Mouse (Mus musculus): ENCODE measurements at regions not wholly inside any gene's neighbourhood (a gene's known extent, or its start where the extent isn't known, plus 50 kb on each side); places are given as distances from the start of the nearest gene placed in this dataset.
"Not testable (repeated sequence)": the region's sequence is repeated elsewhere in the genome, so short reads cannot be mapped to it uniquely, and the experiment has no call there.

DNA sequence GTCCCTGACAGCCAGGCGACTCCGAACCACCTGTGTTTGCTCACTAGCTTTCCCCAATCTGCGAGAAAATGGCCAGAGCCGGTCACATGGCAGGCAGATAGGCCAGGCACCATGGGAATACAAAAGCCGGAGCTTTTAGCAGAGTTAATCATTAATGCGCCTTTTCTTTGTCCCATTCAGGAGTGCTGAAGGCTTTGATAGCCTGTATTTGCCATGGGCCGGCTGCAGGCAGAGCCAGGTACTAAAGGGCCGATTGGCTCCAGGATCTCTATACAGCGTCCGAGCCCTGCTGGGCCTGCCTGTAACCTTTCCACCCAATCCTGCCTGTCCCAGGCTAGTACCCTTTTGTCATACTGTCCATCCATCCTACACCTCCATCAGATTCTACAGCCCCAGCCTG, 78.1 kb downstream of the Foxa2 start:
- Histone ChIP-seq H3K9ac (ENCODE audit: low read depth, low read length) (no peak overlapping the region), H3K4me2 (ENCODE audit: low read depth, low read length) (no peak overlapping the region), H3K4me1 (ENCODE audit: control insufficient read depth, insufficient read depth, low read length) (no peaks in the 10 kb centered on the region), H3K27me3 (replicated peaks; ENCODE audit: control insufficient read depth, insufficient read depth, low read length) (no peaks in the 10 kb centered on the region), H3K36me3 (ENCODE audit: control insufficient read depth, insufficient read depth, low read length) (no peaks in the 10 kb centered on the region), H3K9me3 (ENCODE audit: control insufficient read depth, low read length) (no peaks in the 10 kb centered on the region), H3K27ac (replicated peaks; ENCODE audit: low read depth, low read length) (no peak overlapping the region), H3K4me3 (ENCODE audit: low read depth, low read length) (no peak overlapping the region)
- ATAC-seq (ENCODE audit: low read depth) (no peak), DNase-seq (ENCODE audit: low spot score) (no peak)
- WGBS = 39% methylated on average over 10 of the region's 10 CpGs

- no peak overlapping the region for H3K27ac ChIP-seq (replicated peaks; ENCODE audit: low read depth, low read length)
- H3K4me1 ChIP-seq (ENCODE audit: control insufficient read depth, insufficient read depth, low read length) = no peaks in the 10 kb centered on the region
- no peak overlapping the region for H3K4me3 ChIP-seq (ENCODE audit: low read depth, low read length)
- H3K4me2 ChIP-seq (ENCODE audit: low read depth, low read length) = no peak overlapping the region
- 65% methylated on average over 9 of the region's 9 CpGs for WGBS
- no peak overlapping the region for H3K9ac ChIP-seq (ENCODE audit: low read depth, low read length)
- DNase-seq (ENCODE audit: low spot score) = no peak
- no peak for ATAC-seq (ENCODE audit: low read depth)
- no peaks in the 10 kb centered on the region for H3K9me3 ChIP-seq (ENCODE audit: control insufficient read depth, low read length)
- H3K36me3 ChIP-seq (ENCODE audit: control insufficient read depth, insufficient read depth, low read length) = no peaks in the 10 kb centered on the region
- H3K27me3 ChIP-seq (replicated peaks; ENCODE audit: control insufficient read depth, insufficient read depth, low read length) = no peaks in the 10 kb centered on the region
These were observed 78.8 kb downstream of the Foxa2 start for GRCm38 (mm10) chr2:147967829-147968529.

- H3K4me3 ChIP-seq (ENCODE audit: low read depth, low read length); H3K4me2 ChIP-seq (ENCODE audit: low read depth, low read length); ATAC-seq (ENCODE audit: low read depth); H3K4me1 ChIP-seq (ENCODE audit: control insufficient read depth, insufficient read depth, low read length); H3K27me3 ChIP-seq (replicated peaks; ENCODE audit: control insufficient read depth, insufficient read depth, low read length); DNase-seq (ENCODE audit: low spot score); H3K27ac ChIP-seq (replicated peaks; ENCODE audit: low read depth, low read length); H3K9ac ChIP-seq (ENCODE audit: low read depth, low read length); H3K9me3 ChIP-seq (ENCODE audit: control insufficient read depth, low read length); H3K36me3 ChIP-seq (ENCODE audit: control insufficient read depth, insufficient read depth, low read length): not testable (repeated sequence)
- WGBS = 92% methylated on average over 1 of the region's 1 CpGs
These were observed 83.5 kb downstream of the Foxa2 start for GRCm38 (mm10) chr2:147963284-147963683.

GRCm38 (mm10) chr2:147961633-147962032, 85.1 kb downstream of the Foxa2 start:
- Histone ChIP-seq H3K9me3 (ENCODE audit: control insufficient read depth, low read length) (no peaks in the 10 kb centered on the region), H3K4me1 (ENCODE audit: control insufficient read depth, insufficient read depth, low read length) (no peaks in the 10 kb centered on the region), H3K9ac (ENCODE audit: low read depth, low read length) (no peak overlapping the region), H3K4me2 (ENCODE audit: low read depth, low read length) (no peak overlapping the region), H3K4me3 (ENCODE audit: low read depth, low read length) (no peak overlapping the region), H3K27me3 (replicated peaks; ENCODE audit: control insufficient read depth, insufficient read depth, low read length) (no peaks in the 10 kb centered on the region), H3K27ac (replicated peaks; ENCODE audit: low read depth, low read length) (no peak overlapping the region), H3K36me3 (ENCODE audit: control insufficient read depth, insufficient read depth, low read length) (no peaks in the 10 kb centered on the region)
- WGBS = 47% methylated on average over 6 of the region's 6 CpGs
- no peak for DNase-seq (ENCODE audit: low spot score)
- ATAC-seq (ENCODE audit: low read depth) = no peak

DNA sequence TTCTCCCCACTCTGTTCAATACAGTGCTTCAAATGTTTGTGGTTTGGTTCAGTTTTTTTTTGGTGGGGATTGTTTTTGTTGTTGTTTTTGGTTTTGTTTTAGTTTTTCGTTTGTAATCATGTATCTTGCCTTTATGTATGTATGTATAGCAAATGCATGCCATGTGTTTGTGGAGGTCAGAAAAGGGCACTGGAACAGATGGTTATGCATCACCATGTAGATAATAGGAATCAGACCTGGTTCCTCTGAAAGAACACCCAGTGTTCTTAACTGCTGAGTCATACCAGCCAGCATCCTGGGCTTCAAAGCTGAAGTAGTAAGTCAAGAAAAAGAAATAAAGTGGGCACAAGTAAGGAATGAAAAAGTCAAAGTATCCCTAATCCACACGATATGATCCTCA, 92.6 kb downstream of the Foxa2 start:
- H3K9me3 ChIP-seq (ENCODE audit: control insufficient read depth, low read length) = no peaks in the 10 kb centered on the region
- no peak overlapping the region for H3K4me3 ChIP-seq (ENCODE audit: low read depth, low read length)
- H3K27ac ChIP-seq (replicated peaks; ENCODE audit: low read depth, low read length) = no peak overlapping the region
- no peak overlapping the region for H3K4me2 ChIP-seq (ENCODE audit: low read depth, low read length)
- no peak overlapping the region for H3K9ac ChIP-seq (ENCODE audit: low read depth, low read length)
- H3K36me3 ChIP-seq (ENCODE audit: control insufficient read depth, insufficient read depth, low read length) = no peaks in the 10 kb centered on the region
- no peak for DNase-seq (ENCODE audit: low spot score)
- ATAC-seq (ENCODE audit: low read depth) = no peak
- H3K27me3 ChIP-seq (replicated peaks; ENCODE audit: control insufficient read depth, insufficient read depth, low read length) = no peaks in the 10 kb centered on the region
- no peaks in the 10 kb centered on the region for H3K4me1 ChIP-seq (ENCODE audit: control insufficient read depth, insufficient read depth, low read length)
- WGBS = 39% methylated on average over 2 of the region's 2 CpGs

DNA sequence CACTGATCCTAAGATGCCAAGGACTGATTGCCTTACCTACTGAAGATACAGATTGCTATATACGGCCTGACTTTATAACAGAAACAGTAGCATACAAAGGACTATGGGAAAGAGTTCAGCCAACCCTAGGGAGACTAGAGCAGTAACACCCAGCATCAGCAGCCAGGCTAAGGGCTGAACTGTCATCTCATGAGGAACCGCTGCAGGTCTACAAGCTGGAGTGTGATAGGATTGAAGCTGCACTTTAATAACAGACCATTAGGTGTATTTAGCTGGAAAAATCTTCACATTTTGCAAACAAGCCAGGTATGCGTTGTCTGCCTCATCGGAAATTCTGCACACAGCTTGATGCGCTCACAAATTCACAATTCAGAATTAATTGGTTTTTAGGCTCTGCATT, 95.5 kb downstream of the Foxa2 start:
- Histone ChIP-seq H3K9ac (ENCODE audit: low read depth, low read length) (no peak overlapping the region), H3K9me3 (ENCODE audit: control insufficient read depth, low read length) (no peaks in the 10 kb centered on the region), H3K27ac (replicated peaks; ENCODE audit: low read depth, low read length) (no peak overlapping the region), H3K36me3 (ENCODE audit: control insufficient read depth, insufficient read depth, low read length) (no peaks in the 10 kb centered on the region), H3K4me1 (ENCODE audit: control insufficient read depth, insufficient read depth, low read length) (no peaks in the 10 kb centered on the region), H3K27me3 (replicated peaks; ENCODE audit: control insufficient read depth, insufficient read depth, low read length) (no peaks in the 10 kb centered on the region), H3K4me2 (ENCODE audit: low read depth, low read length) (no peak overlapping the region), H3K4me3 (ENCODE audit: low read depth, low read length) (no peak overlapping the region)
- ATAC-seq (ENCODE audit: low read depth) = no peak
- 91% methylated on average over 5 of the region's 5 CpGs for WGBS
- no peak for DNase-seq (ENCODE audit: low spot score)

DNA sequence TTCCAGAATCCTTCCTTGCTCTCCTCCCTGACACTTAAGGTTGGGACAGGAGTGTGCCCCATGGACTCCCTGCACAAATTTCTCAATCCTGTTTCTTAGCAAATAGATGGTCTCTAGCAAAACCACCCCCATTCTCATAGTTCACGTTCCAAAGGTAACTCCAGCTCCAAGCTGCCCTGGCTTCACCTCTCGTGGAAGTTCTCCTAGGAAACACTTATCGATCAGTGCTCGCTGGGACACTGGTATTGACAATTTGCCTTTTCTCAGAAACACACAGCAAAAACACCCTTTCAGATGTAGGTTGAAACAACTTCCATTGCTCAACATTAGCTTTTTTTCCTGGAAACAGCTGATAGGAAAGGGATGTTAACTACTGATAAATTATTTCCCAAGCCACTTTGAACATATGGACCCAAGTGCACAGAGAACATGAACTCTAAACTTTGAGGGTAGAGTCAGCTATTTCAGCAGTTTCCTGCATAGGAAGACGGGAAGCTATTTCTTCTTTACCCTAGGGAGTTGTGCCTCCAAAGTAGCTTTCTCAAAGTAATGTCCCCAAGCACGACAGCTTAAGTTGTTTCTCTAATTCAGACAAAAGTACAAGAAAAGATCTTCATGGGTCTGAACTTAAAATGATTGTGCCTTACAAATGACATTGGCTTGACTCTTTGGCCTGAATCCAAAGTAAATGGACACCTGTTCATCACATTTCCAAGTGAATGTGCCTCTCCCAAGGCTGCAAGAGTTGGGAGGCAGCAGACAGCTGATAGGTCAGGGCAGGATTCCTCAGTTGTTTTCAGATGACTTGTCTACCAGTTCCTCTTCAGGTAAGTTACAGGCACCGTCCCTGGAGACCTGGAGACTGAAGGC, 102.4 kb downstream of the Foxa2 start:
- no peaks in the 10 kb centered on the region for H3K4me1 ChIP-seq (ENCODE audit: control insufficient read depth, insufficient read depth, low read length)
- no peaks in the 10 kb centered on the region for H3K36me3 ChIP-seq (ENCODE audit: control insufficient read depth, insufficient read depth, low read length)
- no peak overlapping the region for H3K4me3 ChIP-seq (ENCODE audit: low read depth, low read length)
- H3K27me3 ChIP-seq (replicated peaks; ENCODE audit: control insufficient read depth, insufficient read depth, low read length) = no peaks in the 10 kb centered on the region
- DNase-seq (ENCODE audit: low spot score) (no peak), ATAC-seq (ENCODE audit: low read depth) (no peak)
- H3K9me3 ChIP-seq (ENCODE audit: control insufficient read depth, low read length) = no peaks in the 10 kb centered on the region
- 77% methylated on average over 7 of the region's 7 CpGs for WGBS
- H3K27ac ChIP-seq (replicated peaks; ENCODE audit: low read depth, low read length) = no peak overlapping the region
- H3K9ac ChIP-seq (ENCODE audit: low read depth, low read length) = no peak overlapping the region
- no peak overlapping the region for H3K4me2 ChIP-seq (ENCODE audit: low read depth, low read length)

GRCm38 (mm10) chr2:147942591-147942990, 104.2 kb downstream of the Foxa2 start:
- Histone ChIP-seq H3K27ac (replicated peaks; ENCODE audit: low read depth, low read length) (no peak overlapping the region), H3K9ac (ENCODE audit: low read depth, low read length) (no peak overlapping the region), H3K4me2 (ENCODE audit: low read depth, low read length) (no peak overlapping the region), H3K4me1 (ENCODE audit: control insufficient read depth, insufficient read depth, low read length) (no peaks in the 10 kb centered on the region), H3K4me3 (ENCODE audit: low read depth, low read length) (no peak overlapping the region), H3K36me3 (ENCODE audit: control insufficient read depth, insufficient read depth, low read length) (no peaks in the 10 kb centered on the region), H3K27me3 (replicated peaks; ENCODE audit: control insufficient read depth, insufficient read depth, low read length) (no peaks in the 10 kb centered on the region), H3K9me3 (ENCODE audit: control insufficient read depth, low read length) (no peaks in the 10 kb centered on the region)
- no peak for DNase-seq (ENCODE audit: low spot score)
- WGBS = 69% methylated on average over 4 of the region's 4 CpGs
- ATAC-seq (ENCODE audit: low read depth) = no peak
